Mouse (Mus musculus) ovary, adult 10 weeks (tissue): ENCODE data around the gene Zfp62. TPM values are rescaled to one million over a fixed set of nuclear protein-coding genes. Genes with fewer than 3 reads are reported as not detected.

Source experiments
- polyA plus RNA-seq: library from polyadenylated mRNA; stranded (reverse); fragments of 350-450 nt; fragmentation: Illumina TruSeq; extraction: RNeasy Lipid Tissue Mini Kit (QIAGEN cat#74804); gene quantifications from one replicate; pipeline ENCODE4 v1.2.3, GENCODE M21; 2014

Zfp62 gene
- polyA plus RNA-seq = 234 TPM

GRCm38 (mm10) chr11:49203129-49203768 is at the start of gene Zfp62:
Gene Zfp62, plus strand, starts transcription at chr11:49203292.

GRCm38 (mm10) chr11:49154077-49154476 is 49.0 kb upstream of the Zfp62 start, which contains the start of gene Olfr1394:
Gene Olfr1394, plus strand, starts transcription at chr11:49154377.

GRCm38 (mm10) chr11:49186955-49187488 is 16.1 kb upstream of the Zfp62 start, which contains the start of gene Btnl9:
Gene Btnl9, minus strand, starts transcription at chr11:49187159.

GRCm38 (mm10) chr11:49243727-49244594 is 40.9 kb downstream of the Zfp62 start, which contains the start of gene Mgat1:
Gene Mgat1, plus strand, starts transcription at chr11:49244191.

Other genes starting within 250 kb of the Zfp62 start
- 1.6 TPM for gene Olfr56, start 224.4 kb upstream of the Zfp62 start, polyA plus RNA-seq
- gene 9930111J21Rik1, start 223.9 kb upstream of the Zfp62 start, polyA plus RNA-seq = 2.4 TPM
- 0.83 TPM for gene Gm12185, start 211.1 kb upstream of the Zfp62 start, polyA plus RNA-seq
- gene Tgtp1, start 209.1 kb upstream of the Zfp62 start, polyA plus RNA-seq = 10.0 TPM
- 14.9 TPM for gene 9930111J21Rik2, start 152.1 kb upstream of the Zfp62 start, polyA plus RNA-seq
- gene Tgtp2, start 139.1 kb upstream of the Zfp62 start, polyA plus RNA-seq = 21.7 TPM
- 19.0 TPM for gene Ifi47, start 126.7 kb upstream of the Zfp62 start, polyA plus RNA-seq
- 0.20 TPM for gene Olfr1396, start 88.4 kb upstream of the Zfp62 start, polyA plus RNA-seq
- gene Olfr1395, start 61.0 kb upstream of the Zfp62 start, polyA plus RNA-seq = not detected
- not detected for gene Olfr1394, start 48.9 kb upstream of the Zfp62 start, polyA plus RNA-seq
- gene Btnl9, start 16.1 kb upstream of the Zfp62 start, polyA plus RNA-seq = 5.2 TPM
- 16.9 TPM for gene Mgat1, start 40.9 kb downstream of the Zfp62 start, polyA plus RNA-seq
- not detected for gene Olfr1393, start 75.0 kb downstream of the Zfp62 start, polyA plus RNA-seq
- not detected for gene Olfr1392, start 82.0 kb downstream of the Zfp62 start, polyA plus RNA-seq
- gene Olfr10, start 101.4 kb downstream of the Zfp62 start, polyA plus RNA-seq = not detected
- not detected for gene Olfr1391, start 119.5 kb downstream of the Zfp62 start, polyA plus RNA-seq
- not detected for gene Olfr1390, start 131.9 kb downstream of the Zfp62 start, polyA plus RNA-seq
- not detected for gene Olfr1389, start 219.8 kb downstream of the Zfp62 start, polyA plus RNA-seq
- gene Olfr1388, start 233.3 kb downstream of the Zfp62 start, polyA plus RNA-seq = not detected